Mouse (Mus musculus): ENCODE measurements around the gene Slc12a5. TPM values are rescaled to one million over a fixed set of nuclear protein-coding genes. Genes with fewer than 3 reads are reported as not detected.

Slc12a5 gene
- total and polyA plus RNA-seq, 3 experiments, result 0.50 to 1.3 TPM; not detected in 1

DNA sequence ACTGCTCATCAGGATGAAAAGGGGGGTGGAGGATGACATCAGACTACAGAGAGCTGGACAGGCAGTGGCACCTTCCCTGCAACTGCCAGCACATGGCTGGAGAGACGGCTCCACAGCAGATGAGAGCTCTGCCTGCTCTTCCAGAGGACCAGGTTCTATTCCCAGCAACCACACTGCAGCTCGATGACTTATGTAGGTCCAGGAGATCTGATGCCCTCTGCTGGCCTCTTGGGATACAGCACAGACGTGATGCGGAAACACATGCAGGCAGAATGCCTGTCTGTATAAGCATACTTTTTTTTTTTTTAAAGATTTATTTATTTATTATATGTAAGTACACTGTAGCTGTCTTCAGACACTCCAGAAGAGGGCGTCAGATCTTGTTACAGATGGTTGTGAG, 42.3 kb upstream of the Slc12a5 start:
- H3K9me3 ChIP-seq (replicated peaks; ENCODE audit: insufficient read depth, low read length), result no peaks in the 10 kb centered on the region
- no peak overlapping the region for H3K9ac ChIP-seq (ENCODE audit: control insufficient read depth, low read depth, low read length, poor library complexity, severe bottlenecking)
- peaks cover 0 to 3% of the 10 kb centered on the region in 2 experiments; a peak in 2 of 4 replicates for H3K36me3 ChIP-seq (ENCODE audit: control insufficient read depth in 1 of 2, insufficient read depth in 2 of 2, low read length in 2 of 2)
- no peak overlapping the region for H3K4me3 ChIP-seq (ENCODE audit: control insufficient read depth in 1 of 2, insufficient read depth in 1 of 2, low read depth in 2 of 2, low read length in 2 of 2)
- no peaks in the 10 kb centered on the region for H3K27me3 ChIP-seq (ENCODE audit: control insufficient read depth in 1 of 2, insufficient read depth in 2 of 2, low read length in 2 of 2)
- no peak for TF ChIP-seq NELFE (IDR thresholded peaks at IDR 0.05; ENCODE audit: low read depth, low read length)
- peak; percentile 63 to 74 (median 69) for TF ChIP-seq CTCF (IDR thresholded peaks at IDR 0.05 in 2 of 3, conservative IDR thresholded peaks at IDR 0.05 in 1 of 3; ENCODE audit: control insufficient read depth in 1 of 3, insufficient read depth in 1 of 3, low read depth in 2 of 3, low read length in 3 of 3, poor library complexity in 1 of 3, severe bottlenecking in 1 of 3)
- no peak for TF ChIP-seq E2F4 (IDR thresholded peaks at IDR 0.05; ENCODE audit: borderline replicate concordance, low read depth, low read length)
- no peak for TF ChIP-seq KAT2A (conservative IDR thresholded peaks at IDR 0.05; ENCODE audit: low read depth, low read length)
- TF ChIP-seq TBP (IDR thresholded peaks at IDR 0.05; ENCODE audit: low read depth, low read length), result no peak
- TF ChIP-seq MXI1 (IDR thresholded peaks at IDR 0.05; ENCODE audit: low read depth, low read length), result no peak
- TF ChIP-seq SIN3A (IDR thresholded peaks at IDR 0.05; ENCODE audit: low read length), result no peak; the same call in 1 of the 2 replicates
- no peak for TF ChIP-seq USF1 (IDR thresholded peaks at IDR 0.05; ENCODE audit: low read depth, low read length)
- no peak for TF ChIP-seq CHD1 (IDR thresholded peaks at IDR 0.05; ENCODE audit: low read depth, low read length)
- no peak for TF ChIP-seq TCF12 (IDR thresholded peaks at IDR 0.05; ENCODE audit: low read depth, low read length)
- TF ChIP-seq GABPA (IDR thresholded peaks at IDR 0.05; ENCODE audit: low read depth, low read length), result no peak
- TF ChIP-seq MYB (IDR thresholded peaks at IDR 0.05; ENCODE audit: low read depth, low read length), result no peak
- no peak for TF ChIP-seq MAFK (IDR thresholded peaks at IDR 0.05; ENCODE audit: borderline replicate concordance, low read depth, low read length)
- TF ChIP-seq BHLHE40 (IDR thresholded peaks at IDR 0.05; ENCODE audit: borderline replicate concordance, low read depth, low read length), result no peak
- peak; percentile 50 for TF ChIP-seq RAD21 (IDR thresholded peaks at IDR 0.05; ENCODE audit: low read depth, low read length)
- no peak for TF ChIP-seq POLR2AphosphoS5 (IDR thresholded peaks at IDR 0.05; ENCODE audit: borderline replicate concordance, low read depth, low read length)
- TF ChIP-seq UBTF (IDR thresholded peaks at IDR 0.05; ENCODE audit: borderline replicate concordance, insufficient read depth, low read depth, low read length), result no peak
- no peak for TF ChIP-seq POLR2A (IDR thresholded peaks at IDR 0.05; ENCODE audit: control insufficient read depth in 1 of 2, insufficient read depth in 1 of 2, low read depth in 1 of 2, low read length in 2 of 2, poor library complexity in 1 of 2)
- no peak for TF ChIP-seq USF2 (IDR thresholded peaks at IDR 0.05; ENCODE audit: borderline replicate concordance in 1 of 2, insufficient read depth in 1 of 2, low read depth in 1 of 2, low read length in 2 of 2)
- peak; percentile 67; the same call in 1 of the 2 replicates for TF ChIP-seq MYC (IDR thresholded peaks at IDR 0.05; ENCODE audit: low read depth, low read length)
- TF ChIP-seq MAZ (IDR thresholded peaks at IDR 0.05; ENCODE audit: low read depth, low read length), result no peak
- no peak for TF ChIP-seq MAX (IDR thresholded peaks at IDR 0.05; ENCODE audit: low read length)
- no peak for TF ChIP-seq TAL1 (IDR thresholded peaks at IDR 0.05; ENCODE audit: low read length)
- no peak for TF ChIP-seq NRF1 (IDR thresholded peaks at IDR 0.05; ENCODE audit: insufficient read depth, low read depth, low read length, poor library complexity, severe bottlenecking)
- no peak for TF ChIP-seq CHD2 (IDR thresholded peaks at IDR 0.05; ENCODE audit: low read length)
- TF ChIP-seq ZC3H11A (IDR thresholded peaks at IDR 0.05; ENCODE audit: low read depth, low read length), result peak; percentile 35
- no peak for TF ChIP-seq ELF1 (IDR thresholded peaks at IDR 0.05; ENCODE audit: low read depth, low read length)
- TF ChIP-seq SMC3 (IDR thresholded peaks at IDR 0.05; ENCODE audit: low read depth, low read length), result peak; percentile 77
- TF ChIP-seq MEF2A (IDR thresholded peaks at IDR 0.05; ENCODE audit: extremely low read depth, insufficient replicate concordance, low read depth, low read length, poor library complexity, severe bottlenecking), result no peak
- TF ChIP-seq ZNF384 (IDR thresholded peaks at IDR 0.05; ENCODE audit: low read depth, low read length), result no peak
- no peak for TF ChIP-seq ETS1 (IDR thresholded peaks at IDR 0.05; ENCODE audit: low read depth, low read length)
- no peak for TF ChIP-seq RCOR1 (IDR thresholded peaks at IDR 0.05; ENCODE audit: low read depth, low read length)
- no peaks in the 10 kb centered on the region for H3K79me2 ChIP-seq (ENCODE audit: control insufficient read depth, insufficient read depth, low read length, poor library complexity)
- H3K27ac ChIP-seq (ENCODE audit: control insufficient read depth, low read depth, low read length), result no peak overlapping the region
- peaks cover 3 to 5% of the 10 kb centered on the region in 2 experiments for H3K4me1 ChIP-seq (ENCODE audit: control insufficient read depth in 1 of 2, insufficient read depth in 2 of 2, low read length in 2 of 2)
- DNase-seq (ENCODE audit: low read depth, low spot score), result peak; percentile 84

Measured in MEL (cell line).